Mouse (Mus musculus) embryonic facial prominence, embryonic 11.5 days (tissue): ENCODE data around the gene Ctxn2. TPM values are rescaled to one million over a fixed set of nuclear protein-coding genes. Genes with fewer than 3 reads are reported as not detected.

ENCODE experiments used
- ATAC-seq: fragments of 200-750 bp; cut with Nextera tagmentation; replicated peaks from 2 replicates; pipeline ENCODE4 v1.8.0; 2017; ENCODE audit warnings: low read depth; ENCODE audit not compliant: insufficient number of reproducible peaks, low FRiP score, low TSS enrichment
- DNase-seq: peaks from one replicate; pipeline ENCODE4 v3.0.0-alpha.2; 2015; ENCODE audit warnings: low spot score
- H3K27ac ChIP-seq: fragments of 300-500 bp; sonication (generic); replicated peaks from 2 replicates; pipeline ENCODE4 v1.5.1; 2014; ENCODE audit warnings: mild to moderate bottlenecking, low read depth, low read length, control low read depth
- H3K27me3 ChIP-seq: fragments of 300-500 bp; sonication (generic); 2 replicates; pipeline ENCODE4 v1.6.1; 2014; ENCODE audit warnings: mild to moderate bottlenecking, low read length, moderate library complexity, mixed read lengths; ENCODE audit not compliant: control insufficient read depth, insufficient read depth
- H3K36me3 ChIP-seq: fragments of 300-500 bp; sonication (generic); replicated peaks from 2 replicates; pipeline ENCODE4 v1.6.1; 2014; ENCODE audit warnings: low read depth, mild to moderate bottlenecking, low read length, moderate library complexity, mixed read lengths; ENCODE audit not compliant: control insufficient read depth, insufficient read depth
- H3K4me1 ChIP-seq: fragments of 300-500 bp; sonication (generic); 2 replicates; pipeline ENCODE4 v1.6.1; 2014; ENCODE audit warnings: low read length, mixed read lengths; ENCODE audit not compliant: control insufficient read depth, insufficient read depth
- H3K4me2 ChIP-seq: fragments of 300-500 bp; sonication (generic); 2 replicates; pipeline ENCODE4 v1.6.1; 2014; ENCODE audit warnings: low read depth, mild to moderate bottlenecking, control low read depth, low read length, moderate library complexity
- H3K4me3 ChIP-seq: fragments of 300-500 bp; sonication (generic); 2 replicates; pipeline ENCODE4 v1.5.1; 2014; ENCODE audit warnings: low read depth, low read length, control low read depth
- H3K9ac ChIP-seq: fragments of 300-500 bp; sonication (generic); replicated peaks from 2 replicates; pipeline ENCODE4 v1.6.1; 2014; ENCODE audit warnings: mild to moderate bottlenecking, control low read depth, low read length
- H3K9me3 ChIP-seq: fragments of 300-500 bp; sonication (generic); replicated peaks from 2 replicates; pipeline ENCODE4 v1.6.1; 2016; ENCODE audit warnings: mild to moderate bottlenecking, low read length, inconsistent platforms, mixed read lengths; ENCODE audit not compliant: control insufficient read depth
- whole genome bisulfite sequencing: fragments of 180-500 bp; shearing (Covaris S2); extraction: QIAGEN DNeasy Blood & Tissue Kit; methylation state at CpG from one replicate; pipeline ENCODE4 v1.1.7; 2014; 5-methylcytosine and 5-hydroxymethylcytosine counted together
- polyA plus RNA-seq: library from polyadenylated mRNA; unstranded; fragments of >200 nt; fragmentation: Nextera tagmentation; extraction: Ambion mirVana; gene quantifications from 2 replicates; pipeline ENCODE4 v1.2.1, GENCODE M21; 2014

Gene Ctxn2
- polyA plus RNA-seq, 1 experiment from 2014 or later: not detected

GRCm38 (mm10) chr2:125154294-125154693 is 17.8 kb downstream of the Ctxn2 start:
- WGBS: 79% methylated on average over 9 of the region's 9 CpGs
- no peaks in the 10 kb centered on the region for H3K4me1 ChIP-seq
- DNase-seq (no peak), ATAC-seq (no peak)
- no peaks in the 10 kb centered on the region for H3K36me3 ChIP-seq
- no peak overlapping the region for H3K4me2 ChIP-seq
- no peaks in the 10 kb centered on the region for H3K9me3 ChIP-seq
- H3K27me3 ChIP-seq: no peaks in the 10 kb centered on the region
- H3K4me3 ChIP-seq: no peak overlapping the region
- no peak overlapping the region for H3K9ac ChIP-seq
- H3K27ac ChIP-seq: no peak overlapping the region

DNA sequence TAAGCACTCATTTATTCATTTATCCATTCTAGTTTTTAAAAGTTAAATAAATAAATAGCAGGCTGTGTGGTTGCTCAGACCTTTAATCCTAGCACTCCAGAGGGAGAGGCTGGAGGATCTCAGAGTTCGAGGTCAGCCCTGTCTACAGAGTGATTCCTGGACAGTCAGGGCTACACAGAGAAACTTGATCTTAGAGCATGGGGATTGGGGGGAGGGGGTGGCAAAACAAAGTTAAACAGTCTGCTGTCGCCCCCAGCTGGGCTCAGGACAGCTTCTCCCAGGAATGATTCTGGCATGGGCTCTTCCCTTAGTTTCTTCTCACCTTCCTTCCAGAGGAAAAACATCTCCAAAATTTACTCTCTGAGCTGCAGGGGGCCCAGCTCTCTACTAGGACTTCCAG is 19.0 kb downstream of the Ctxn2 start:
- Histone ChIP-seq H3K4me3 (no peak overlapping the region), H3K9ac (no peak overlapping the region), H3K27me3 (no peaks in the 10 kb centered on the region), H3K27ac (no peak overlapping the region), H3K36me3 (no peaks in the 10 kb centered on the region), H3K4me2 (no peak overlapping the region), H3K4me1 (no peaks in the 10 kb centered on the region), H3K9me3 (no peaks in the 10 kb centered on the region)
- peak; percentile 72 for DNase-seq
- ATAC-seq: no peak
- WGBS: 18% methylated on average over 2 of the region's 2 CpGs

DNA sequence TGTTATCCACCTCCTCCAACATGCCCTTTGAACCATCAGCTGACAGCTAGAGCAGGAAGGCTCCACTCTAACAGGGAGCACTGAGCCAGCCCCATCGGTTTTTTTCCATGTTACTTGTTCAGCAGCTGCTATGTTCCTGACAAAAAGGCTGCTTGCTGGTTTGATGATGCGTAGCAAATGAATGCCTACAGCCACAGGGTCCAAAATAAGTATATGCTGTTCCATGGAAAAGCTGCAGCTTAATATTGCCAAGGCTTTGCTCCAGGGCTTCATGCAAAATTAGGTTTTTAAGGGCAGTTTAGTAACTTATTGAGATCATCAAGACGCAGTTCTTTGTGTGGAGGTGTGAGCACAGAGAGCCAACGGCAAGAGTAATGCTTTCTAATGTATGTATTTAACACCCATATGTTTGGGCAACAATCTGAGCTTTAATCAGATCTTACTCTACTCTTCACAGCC is 25.5 kb downstream of the Ctxn2 start:
- Histone ChIP-seq H3K9me3 (no peaks in the 10 kb centered on the region), H3K4me3 (no peak overlapping the region), H3K36me3 (no peaks in the 10 kb centered on the region), H3K4me2 (no peak overlapping the region), H3K27me3 (no peaks in the 10 kb centered on the region), H3K4me1 (no peaks in the 10 kb centered on the region), H3K27ac (no peak overlapping the region), H3K9ac (no peak overlapping the region)
- no peak for DNase-seq
- WGBS: 76% methylated on average over 4 of the region's 4 CpGs
- no peak for ATAC-seq

- ATAC-seq (no peak), DNase-seq (no peak)
- H3K4me2 ChIP-seq: no peak overlapping the region
- H3K9me3 ChIP-seq: no peaks in the 10 kb centered on the region
- H3K27me3 ChIP-seq: no peaks in the 10 kb centered on the region
- no peak overlapping the region for H3K4me3 ChIP-seq
- no peak overlapping the region for H3K9ac ChIP-seq
- no peaks in the 10 kb centered on the region for H3K4me1 ChIP-seq
- H3K36me3 ChIP-seq: no peaks in the 10 kb centered on the region
- no peak overlapping the region for H3K27ac ChIP-seq
- 79% methylated on average over 7 of the region's 7 CpGs for WGBS
These were observed 41.8 kb downstream of the Ctxn2 start for GRCm38 (mm10) chr2:125178225-125178798.

DNA sequence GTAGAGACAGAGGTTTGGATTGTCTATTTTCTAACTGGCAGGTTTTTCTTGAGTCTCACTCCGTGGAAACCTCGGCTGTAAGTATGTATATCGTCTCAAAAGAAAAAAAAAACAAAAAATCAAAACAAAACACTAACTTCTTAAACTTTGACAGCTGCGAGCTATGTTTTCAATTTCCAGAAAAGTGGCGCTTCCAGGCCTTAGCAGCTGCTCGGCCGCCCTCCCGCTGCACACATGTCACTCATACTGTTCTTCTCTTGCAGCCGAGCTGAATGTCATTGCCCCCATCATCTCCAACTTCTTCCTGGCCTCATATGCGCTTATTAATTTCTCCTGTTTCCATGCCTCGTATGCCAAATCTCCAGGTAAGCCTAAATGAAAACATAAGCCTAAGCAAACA is 51.4 kb downstream of the Ctxn2 start:
- no peaks in the 10 kb centered on the region for H3K9me3 ChIP-seq
- H3K4me2 ChIP-seq: no peak overlapping the region
- no peak overlapping the region for H3K9ac ChIP-seq
- H3K4me1 ChIP-seq: no peaks in the 10 kb centered on the region
- ATAC-seq (no peak), DNase-seq (peak; percentile 8)
- WGBS: 63% methylated on average over 11 of the region's 11 CpGs
- H3K36me3 ChIP-seq: no peaks in the 10 kb centered on the region
- H3K27me3 ChIP-seq: no peaks in the 10 kb centered on the region
- no peak overlapping the region for H3K4me3 ChIP-seq
- no peak overlapping the region for H3K27ac ChIP-seq

GRCm38 (mm10) chr2:125189197-125189596 is 52.7 kb downstream of the Ctxn2 start:
- ATAC-seq: 0 out of 2 replicates have a peak, but pooled peaks have one; percentile 62
- 2% methylated on average over 2 of the region's 2 CpGs for WGBS

DNA sequence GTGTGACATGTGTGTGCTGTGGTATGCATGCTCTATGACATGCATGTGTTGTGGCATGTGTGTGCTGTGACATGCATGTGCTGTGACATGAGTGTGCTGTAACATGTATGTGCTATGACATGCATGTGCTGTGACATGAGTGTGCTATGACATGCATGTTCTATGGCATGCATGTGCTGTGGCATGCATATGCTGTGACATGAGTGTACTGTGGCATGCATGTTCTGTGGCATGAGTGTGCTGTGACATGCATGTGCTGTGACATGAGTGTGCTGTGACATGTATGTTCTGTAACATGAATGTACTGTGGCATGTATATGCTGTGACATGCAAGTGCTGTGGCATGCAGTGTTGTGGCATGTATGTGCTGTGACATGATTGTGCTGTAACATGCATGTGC is 56.4 kb downstream of the Ctxn2 start:
- DNase-seq (no peak), ATAC-seq (no peak)
- Histone ChIP-seq H3K36me3 (no peaks in the 10 kb centered on the region), H3K4me3 (no peak overlapping the region), H3K9me3 (no peaks in the 10 kb centered on the region), H3K9ac (no peak overlapping the region), H3K4me2 (no peak overlapping the region), H3K27ac (no peak overlapping the region), H3K27me3 (no peaks in the 10 kb centered on the region), H3K4me1 (no peaks in the 10 kb centered on the region)

More at GRCm38 (mm10) chr2:125189197-125189596, 52.7 kb downstream of the Ctxn2 start:
- no peak overlapping the region for H3K9ac ChIP-seq
- no peaks in the 10 kb centered on the region for H3K27me3 ChIP-seq
- no peaks in the 10 kb centered on the region for H3K9me3 ChIP-seq
- no peaks in the 10 kb centered on the region for H3K4me1 ChIP-seq
- DNase-seq: peak; percentile 82
- H3K4me3 ChIP-seq: no peak overlapping the region
- H3K27ac ChIP-seq: no peak overlapping the region
- no peaks in the 10 kb centered on the region for H3K36me3 ChIP-seq
- no peak overlapping the region for H3K4me2 ChIP-seq

GRCm38 (mm10) chr2:125196771-125197170 is 60.3 kb downstream of the Ctxn2 start:
- Histone ChIP-seq H3K4me2 (no peak overlapping the region), H3K27me3 (no peaks in the 10 kb centered on the region), H3K9me3 (no peaks in the 10 kb centered on the region), H3K9ac (no peak overlapping the region), H3K27ac (no peak overlapping the region), H3K4me1 (no peaks in the 10 kb centered on the region), H3K4me3 (no peak overlapping the region), H3K36me3 (no peaks in the 10 kb centered on the region)
- WGBS: 61% methylated on average over 7 of the region's 7 CpGs
- ATAC-seq (no peak), DNase-seq (no peak)
